Mouse (Mus musculus) retina, adult 2 months (tissue): ENCODE results near the gene Gm10643.

Source experiments
- DNase-seq: peaks from one replicate; pipeline ENCODE4 v3.0.0-alpha.2; 2012; ENCODE audit warnings: low read depth, low spot score

Gene Gm10643

GRCm38 (mm10) chr8:84042066-84042947, 22.6 kb downstream of the Gm10643 start, which contains the start of gene Il27ra:
Il27ra (minus strand) TSS chr8:84042589.
- DNase-seq = no peak

GRCm38 (mm10) chr8:84039050-84039449, 25.9 kb downstream of the Gm10643 start:
- peak; percentile 37 for DNase-seq

DNA sequence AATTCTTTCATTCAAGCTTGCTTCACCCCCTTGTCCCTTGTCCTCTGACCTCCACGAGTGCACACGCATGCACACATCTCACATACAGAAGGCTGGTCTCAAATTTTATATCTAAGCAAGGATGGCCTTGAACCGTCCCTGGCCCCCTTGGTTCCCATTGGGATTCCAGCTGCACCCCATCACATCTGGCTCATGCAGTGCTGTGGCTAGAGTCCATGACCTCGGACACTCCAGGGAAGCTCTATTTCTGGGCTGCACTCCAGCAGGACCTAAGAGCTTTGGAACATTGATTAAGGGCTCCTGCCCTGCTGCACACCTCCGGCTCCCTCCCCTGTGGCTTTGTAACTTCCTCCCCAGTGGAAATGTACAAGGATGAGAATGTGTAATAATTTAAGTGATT, 26.9 kb downstream of the Gm10643 start:
- DNase-seq = no peak

- DNase-seq = no peak
These were observed 32.2 kb downstream of the Gm10643 start for GRCm38 (mm10) chr8:84032777-84033176.

DNA sequence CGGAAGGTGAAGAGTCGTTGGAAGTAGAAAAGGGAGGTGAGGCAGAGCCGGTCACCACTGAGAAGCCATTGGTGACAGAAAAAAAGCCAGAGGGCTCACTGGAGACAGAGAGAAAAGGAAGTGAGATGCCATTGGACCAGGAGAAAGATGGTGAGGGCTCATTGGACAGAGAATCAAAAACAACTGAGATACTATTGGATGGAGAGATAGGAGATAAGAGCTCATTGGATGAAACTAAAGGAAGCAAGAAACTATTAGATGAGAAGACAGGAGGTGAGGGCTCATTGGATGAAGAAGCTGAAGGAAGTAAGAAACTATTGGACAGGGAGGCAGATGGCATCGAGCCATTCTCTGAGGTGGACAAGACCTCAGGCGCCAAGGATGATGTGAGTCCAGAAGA, 35.7 kb downstream of the Gm10643 start:
- no peak for DNase-seq

DNA sequence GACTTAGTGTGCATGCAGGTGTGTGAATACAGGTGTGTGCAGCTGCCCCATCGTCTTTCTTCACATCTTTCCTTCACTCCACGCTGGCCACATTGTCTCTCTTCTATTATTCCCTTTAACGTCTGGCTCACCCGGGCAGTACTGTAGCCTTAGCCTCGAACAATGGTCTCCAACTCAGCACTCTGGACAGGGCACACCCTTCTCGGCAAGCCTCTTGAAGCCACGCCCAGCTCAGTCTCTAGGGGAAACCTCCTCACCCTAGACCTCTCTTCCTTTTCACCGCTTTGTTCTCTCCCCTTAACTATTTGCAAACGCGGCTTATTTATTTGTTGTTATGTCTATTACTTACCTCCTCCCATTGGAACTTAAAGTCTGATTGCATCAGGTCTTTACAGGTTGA, 37.5 kb downstream of the Gm10643 start:
- no peak for DNase-seq

- no peak for DNase-seq
These were observed 39.1 kb downstream of the Gm10643 start for GRCm38 (mm10) chr8:84025863-84026262.

GRCm38 (mm10) chr8:84024171-84024570, 40.8 kb downstream of the Gm10643 start:
- DNase-seq = no peak

- DNase-seq = no peak
These were observed 41.3 kb downstream of the Gm10643 start for GRCm38 (mm10) chr8:84023631-84024030.

GRCm38 (mm10) chr8:84023085-84023484, 41.9 kb downstream of the Gm10643 start:
- DNase-seq = no peak

DNA sequence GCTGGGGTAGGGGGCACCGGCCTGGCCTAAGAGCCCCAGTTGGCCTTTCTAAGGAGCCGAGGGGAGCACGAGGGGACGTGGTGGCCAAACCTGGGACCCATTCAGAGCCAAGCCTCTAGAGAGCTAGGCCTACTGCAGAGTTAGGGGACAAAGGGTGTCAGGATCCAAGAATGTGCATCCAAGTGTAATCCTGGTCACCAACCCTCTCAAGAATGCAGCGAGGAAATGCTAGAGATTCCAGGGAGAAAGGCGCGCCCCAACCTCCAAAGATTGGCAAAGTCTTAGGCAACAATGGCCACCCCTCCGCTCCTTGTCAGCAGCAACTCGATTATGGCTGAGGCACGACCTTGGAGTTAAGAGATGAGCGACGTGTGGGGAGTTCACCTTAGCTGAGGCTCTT, 43.4 kb downstream of the Gm10643 start:
- no peak for DNase-seq

DNA sequence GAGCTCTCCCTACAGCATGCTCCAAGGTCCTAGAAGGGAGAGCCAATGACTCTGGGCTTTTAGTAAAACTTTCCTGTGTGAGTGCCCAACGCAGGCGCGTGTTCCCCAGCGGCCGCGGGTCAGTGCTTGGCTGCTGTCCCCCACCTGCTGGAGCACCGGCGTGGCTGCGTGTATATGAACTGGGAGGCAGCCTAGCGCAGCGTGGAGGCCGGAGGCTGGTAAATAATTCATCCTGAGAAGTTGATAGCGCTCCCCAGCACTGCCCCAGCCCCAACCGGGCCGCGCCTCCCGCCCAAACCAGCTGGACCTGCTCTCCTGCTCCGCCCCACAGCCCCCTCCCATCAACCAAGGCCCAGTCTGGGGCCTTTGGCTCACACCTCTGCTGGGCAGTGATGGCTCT, 43.8 kb downstream of the Gm10643 start, which contains the start of gene Palm3:
Palm3 (plus strand) TSS at position 376 of the 400 bp plus-strand sequence.
- DNase-seq = no peak

DNA sequence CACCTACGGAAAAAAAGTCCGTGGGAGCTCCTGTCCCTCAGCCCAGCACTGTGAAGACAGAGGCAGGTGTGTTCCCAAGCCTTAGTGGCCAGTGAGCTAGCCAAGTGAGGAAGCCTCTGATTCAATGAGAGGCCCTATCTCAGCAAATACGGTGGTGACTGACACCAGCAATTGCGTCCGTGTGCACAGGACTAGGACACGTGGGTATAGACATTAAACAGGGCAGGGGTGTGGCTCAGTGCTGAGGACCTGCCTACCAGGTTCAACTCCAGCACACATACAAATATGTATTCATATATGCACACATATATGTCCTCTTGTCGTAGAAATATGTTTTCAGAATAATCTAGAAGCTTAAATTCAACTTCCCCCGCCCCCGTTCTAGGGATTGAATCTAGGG, 45.2 kb downstream of the Gm10643 start:
- DNase-seq = no peak

DNA sequence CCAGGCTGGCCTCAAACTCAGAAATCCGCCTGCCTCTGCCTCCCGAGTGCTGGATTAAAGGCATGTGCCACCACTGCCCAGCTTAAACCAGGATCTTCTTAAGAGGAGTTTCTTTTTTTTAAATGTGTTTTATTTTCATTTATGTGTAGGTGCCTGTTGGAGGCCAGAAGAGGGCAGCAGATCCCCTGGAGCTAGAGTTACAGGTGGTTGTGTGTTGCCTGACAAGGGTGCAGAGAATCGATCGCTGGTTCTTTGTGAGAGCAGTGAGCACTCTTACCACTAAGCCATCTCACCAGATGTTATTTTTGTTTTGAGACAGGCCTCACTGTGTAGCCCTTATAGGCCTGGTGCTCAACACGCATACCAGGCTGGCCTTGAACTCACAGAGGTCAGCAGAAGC, 49.1 kb downstream of the Gm10643 start:
- DNase-seq = no peak
